Mouse (Mus musculus): ENCODE results near the gene Scgn. TPM values are rescaled to one million over a fixed set of nuclear protein-coding genes. Genes with fewer than 3 reads are reported as not detected.

The Scgn gene
- total RNA-seq, 2 experiments from 2014 or later, result 1.5 to 1.9 TPM

DNA sequence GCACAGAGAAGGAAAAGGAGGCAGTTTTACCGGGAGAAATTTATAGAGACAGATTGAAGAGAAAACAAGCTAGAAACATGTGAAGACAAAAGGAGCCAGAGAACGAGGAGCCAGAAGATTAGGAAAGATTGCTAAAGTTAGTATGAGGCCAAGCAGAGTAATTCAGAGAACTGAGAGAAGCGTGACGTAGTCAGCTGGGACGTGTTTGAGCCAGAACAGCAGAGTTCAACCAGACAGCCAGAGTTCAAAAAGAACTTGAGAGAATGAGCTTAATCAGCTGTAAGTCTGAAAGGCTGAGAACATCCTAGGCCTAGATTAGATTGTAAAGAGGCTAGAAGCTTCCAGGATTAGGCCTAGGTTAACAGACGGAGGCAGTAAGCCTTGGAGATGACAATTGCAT, 50.7 kb downstream of the Scgn start:
- no peak for DNase-seq (ENCODE audit: low spot score in 2 of 2)

DNA sequence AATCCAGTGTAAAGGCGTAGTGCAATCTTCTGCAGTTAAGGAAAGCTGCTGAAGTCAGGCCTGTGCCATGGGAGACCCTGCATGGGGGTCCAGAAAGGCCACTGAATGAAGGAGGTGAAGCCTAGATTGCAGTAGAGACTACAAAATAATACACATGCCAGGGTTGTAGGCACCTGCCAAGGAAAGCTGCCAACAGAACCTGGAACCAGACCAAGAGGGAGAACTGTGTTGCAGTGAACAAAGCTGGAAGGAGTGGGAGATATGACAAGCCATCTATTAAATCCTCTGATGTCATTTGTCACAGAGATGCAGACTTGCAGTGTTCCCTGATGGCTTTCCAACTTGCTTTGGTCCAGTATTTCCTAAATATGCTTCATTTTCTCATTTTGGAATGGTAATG, 52.3 kb downstream of the Scgn start:
- peak; percentile 15 to 26 for DNase-seq (ENCODE audit: low spot score in 2 of 2)

DNA sequence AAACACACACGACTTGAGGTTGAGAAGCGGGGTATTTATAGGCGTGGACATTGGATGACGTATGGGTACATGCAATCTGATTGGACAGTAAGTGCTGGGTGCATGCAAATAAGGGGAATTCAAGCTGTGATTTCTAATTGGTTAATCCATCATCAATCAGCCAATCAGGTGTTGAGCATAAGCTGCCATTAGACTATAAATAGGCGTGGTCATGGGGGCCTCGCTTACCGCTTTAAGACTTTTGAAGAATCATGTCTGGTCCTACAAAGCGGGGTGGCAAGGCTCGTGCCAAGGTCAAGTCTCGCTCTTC, 56.8 kb downstream of the Scgn start, which contains the start of gene Hist1h2aa:
Gene Hist1h2aa (plus strand): TSS at position 252 of the 310 bp plus-strand sequence.
- no peak for DNase-seq (ENCODE audit: low spot score in 2 of 2)

DNA sequence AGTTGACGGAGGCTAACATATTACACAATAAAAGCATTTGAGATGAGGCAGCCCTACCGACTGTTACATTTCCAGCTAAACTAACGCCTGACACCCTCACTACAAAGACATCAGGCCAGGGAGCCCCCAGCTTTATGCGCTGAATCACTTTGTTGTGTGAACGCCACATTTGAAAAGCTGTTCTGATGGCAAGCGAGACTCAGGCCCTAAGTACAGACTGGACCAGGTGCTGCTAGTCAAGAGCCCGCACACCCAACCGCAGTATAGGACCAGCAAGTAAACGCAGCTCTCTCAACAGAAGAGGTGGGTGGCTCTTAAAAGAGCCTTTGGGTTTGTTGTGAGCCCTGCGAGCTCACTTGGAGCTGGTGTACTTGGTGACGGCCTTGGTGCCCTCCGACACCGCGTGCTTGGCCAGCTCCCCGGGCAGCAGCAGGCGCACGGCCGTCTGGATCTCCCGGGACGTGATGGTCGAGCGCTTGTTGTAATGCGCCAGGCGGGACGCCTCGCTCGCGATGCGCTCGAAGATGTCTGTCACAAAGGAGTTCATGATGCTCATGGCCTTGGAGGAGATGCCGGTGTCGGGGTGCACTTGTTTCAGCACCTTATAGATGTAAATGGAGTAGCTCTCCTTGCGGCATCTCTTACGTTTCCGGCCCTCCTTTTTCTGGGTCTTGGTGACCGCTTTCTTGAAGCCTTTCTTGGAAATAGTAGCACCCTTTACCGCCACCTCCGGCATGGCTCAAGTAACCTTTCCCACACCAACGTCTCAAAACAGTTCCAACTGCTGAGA, 57.4 kb downstream of the Scgn start, which contains the start of gene Hist1h2ba:
Gene Hist1h2ba (minus strand): TSS at position 736 of the 790 bp plus-strand sequence.
- DNase-seq (ENCODE audit: low spot score in 2 of 2), result no peak

DNA sequence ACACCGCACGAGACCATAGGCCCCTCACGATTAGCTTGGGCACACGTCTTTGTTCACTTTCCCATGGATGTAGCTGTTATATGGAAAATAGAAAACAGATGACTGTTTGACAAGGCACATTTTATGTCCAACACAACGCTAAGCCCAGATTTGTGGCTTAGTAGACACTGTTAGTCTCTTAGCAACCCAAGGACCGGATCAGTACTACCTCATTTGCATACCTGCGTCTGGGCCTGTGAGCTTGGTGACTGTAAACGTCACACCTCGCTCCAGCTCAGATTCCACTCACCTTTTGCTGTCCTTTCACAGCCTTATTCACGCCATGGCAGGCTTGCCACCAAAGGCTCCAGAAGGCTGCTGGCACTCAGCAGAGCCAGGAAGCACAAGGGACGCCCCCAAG, 60.1 kb downstream of the Scgn start:
- DNase-seq (ENCODE audit: low spot score in 2 of 2), result no peak

DNA sequence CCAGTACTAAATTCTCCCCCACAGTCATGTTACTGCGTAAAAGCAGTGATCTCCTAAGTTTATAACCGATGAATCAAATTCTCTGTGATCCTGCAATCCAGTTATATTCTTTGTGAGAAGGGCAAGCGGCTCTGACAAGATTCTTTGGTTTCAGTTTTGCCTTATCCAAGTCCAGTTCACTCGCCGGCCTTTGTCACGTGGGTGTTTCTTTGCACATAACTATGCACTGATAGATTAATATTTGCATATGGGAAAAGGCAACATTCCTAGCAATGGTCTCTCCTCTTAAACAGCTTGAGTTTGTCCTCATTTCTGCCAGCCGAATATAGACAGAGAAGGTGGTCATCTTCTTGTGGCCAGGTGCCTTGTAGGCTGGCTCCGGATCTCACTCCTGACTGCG, 60.6 kb downstream of the Scgn start:
- no peak for DNase-seq (ENCODE audit: low spot score in 2 of 2)

DNA sequence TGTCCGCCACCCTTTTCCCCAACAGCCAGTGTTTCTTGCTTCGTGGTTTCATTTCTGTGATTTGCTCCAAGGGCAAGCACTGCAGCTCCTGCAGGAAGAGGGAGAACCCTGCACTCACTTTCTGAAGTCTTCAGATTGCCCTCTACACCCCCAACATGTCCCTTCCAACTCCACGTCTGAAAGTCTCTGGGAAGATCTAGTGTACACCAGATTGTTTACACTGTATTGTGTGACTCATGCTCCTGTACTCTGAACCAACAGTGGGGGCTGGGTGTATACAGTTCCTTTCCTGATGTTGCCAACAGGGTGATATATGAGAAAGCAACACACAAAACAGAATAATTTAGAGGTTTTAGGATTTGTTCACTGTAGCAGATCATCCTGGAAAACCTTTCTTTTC, 62.4 kb downstream of the Scgn start:
- DNase-seq (ENCODE audit: low spot score in 2 of 2), result no peak

DNA sequence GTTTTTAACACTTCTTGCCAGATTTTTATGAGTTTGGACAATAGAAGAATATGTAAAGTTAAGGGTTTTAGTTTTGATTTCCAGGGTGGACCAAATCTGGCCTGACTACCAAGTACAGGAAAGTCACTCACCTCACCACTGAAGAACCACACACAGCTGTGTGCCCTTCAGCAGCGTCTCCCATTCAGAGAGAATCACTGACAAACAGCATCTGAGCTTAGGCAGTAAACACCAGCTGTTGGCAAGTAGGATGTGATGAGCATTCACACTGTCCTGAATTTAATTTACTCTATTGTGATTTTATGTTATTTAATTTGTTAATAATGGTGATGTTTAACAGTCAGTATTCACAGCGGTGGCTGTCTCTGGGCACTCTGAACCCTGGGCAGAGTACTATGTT, 65.2 kb downstream of the Scgn start:
- DNase-seq (ENCODE audit: low spot score in 2 of 2), result no peak

DNA sequence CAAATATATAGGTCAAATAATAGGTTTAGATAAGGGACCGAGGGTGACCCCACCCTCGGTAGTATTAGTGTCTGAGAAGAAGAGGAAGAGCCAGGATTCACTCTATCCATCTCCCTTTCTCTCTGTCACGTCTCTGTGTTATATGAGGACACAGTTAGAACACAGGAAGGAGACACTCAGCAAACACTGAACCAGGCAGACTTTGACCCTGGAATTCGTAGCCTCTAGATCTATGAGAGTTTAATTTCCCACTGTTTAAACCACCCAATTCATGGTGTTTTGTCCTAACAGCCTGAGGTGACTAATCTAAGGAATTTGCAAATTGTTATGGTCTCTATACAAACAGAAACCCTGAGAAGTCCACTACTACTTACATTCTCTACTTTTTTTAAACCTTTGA, 73.3 kb downstream of the Scgn start:
- DNase-seq (ENCODE audit: low spot score in 2 of 2), result no peak

DNA sequence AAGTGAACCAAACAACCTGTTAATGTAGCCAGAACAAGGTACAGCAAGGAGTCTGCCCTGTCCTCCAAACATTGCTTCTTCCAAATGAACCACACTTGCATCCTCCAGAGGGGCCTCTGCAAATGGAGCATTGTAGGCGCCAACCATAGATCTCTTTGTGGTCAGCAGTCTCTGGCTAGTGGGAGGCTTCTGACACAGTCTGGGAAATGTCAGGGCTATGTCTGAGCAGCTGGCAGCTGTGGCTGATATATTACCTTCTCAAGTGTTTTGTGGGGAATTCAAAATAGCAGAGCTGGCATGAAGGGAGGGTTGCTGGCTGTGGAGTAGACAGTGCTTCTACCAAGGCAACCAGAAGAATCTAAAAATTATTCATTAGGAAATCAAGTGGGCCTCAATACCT, 74.9 kb downstream of the Scgn start:
- DNase-seq (ENCODE audit: low spot score in 2 of 2), result no peak

DNA sequence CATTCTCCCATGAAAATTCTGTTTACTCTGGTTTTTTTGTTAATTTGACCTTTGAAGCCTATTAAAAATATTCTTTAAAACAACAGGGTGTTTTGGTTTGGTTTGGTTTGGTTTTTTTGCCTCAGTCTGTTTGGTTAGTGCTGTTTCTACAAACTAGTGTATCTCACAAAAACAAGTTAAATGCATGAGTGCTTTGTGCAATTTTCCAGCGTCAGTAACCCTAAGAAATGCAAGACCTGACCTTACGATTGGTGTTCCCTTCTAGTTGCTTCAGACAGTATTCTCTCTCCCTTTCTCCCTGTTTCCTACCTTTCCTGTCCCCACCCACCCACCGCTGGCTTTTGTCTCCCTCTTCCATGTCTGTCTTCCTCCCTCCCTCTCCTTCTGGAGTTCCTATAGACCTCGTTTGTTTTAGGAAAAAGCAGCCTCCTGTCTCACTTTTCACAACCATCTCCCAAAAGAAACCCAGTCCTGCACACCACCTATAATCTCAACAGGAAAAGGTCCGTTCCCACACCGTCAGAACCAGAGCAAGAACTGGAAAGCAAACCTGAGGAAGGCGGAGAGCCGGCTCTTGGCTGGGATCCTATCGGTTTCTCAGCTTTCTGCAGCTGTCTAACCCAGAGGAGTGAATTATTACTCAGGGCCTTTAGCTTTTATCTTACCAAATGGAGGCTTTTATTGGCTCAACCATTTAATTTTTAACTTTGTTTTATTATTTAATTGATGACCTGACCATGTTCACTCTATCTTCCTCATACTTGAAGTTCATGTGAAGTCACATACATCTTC, 76.4 kb downstream of the Scgn start, which contains the start of gene Slc17a4:
Gene Slc17a4 (minus strand): TSS at position 634 of the 792 bp plus-strand sequence.
- no peak for DNase-seq (ENCODE audit: low spot score in 2 of 2)

DNA sequence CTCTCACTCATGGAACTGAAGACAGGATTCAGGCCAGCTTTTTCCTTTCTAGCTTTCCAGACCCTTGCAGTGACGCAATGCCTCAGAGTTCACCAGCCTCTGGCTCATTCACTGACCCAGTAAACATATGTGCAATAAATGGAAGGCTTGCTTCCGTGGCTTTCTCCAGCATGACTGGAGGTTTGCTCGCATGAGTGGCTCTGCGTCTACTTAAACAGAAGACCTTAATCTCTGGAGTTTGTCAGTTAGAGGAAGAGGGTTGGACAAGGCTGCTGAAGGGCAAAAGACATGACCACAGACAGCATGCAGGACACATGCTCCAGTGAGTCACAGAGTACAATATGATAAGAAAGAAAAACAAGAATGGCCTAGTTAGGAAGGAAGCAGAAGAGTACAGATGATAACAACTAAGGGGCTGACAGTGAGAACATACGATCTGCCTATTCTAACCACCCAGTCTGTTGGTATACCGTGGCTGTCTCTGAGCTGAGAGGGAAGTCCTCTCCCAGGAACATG, 77.2 kb downstream of the Scgn start:
- DNase-seq (ENCODE audit: low spot score in 2 of 2), result no peak

DNA sequence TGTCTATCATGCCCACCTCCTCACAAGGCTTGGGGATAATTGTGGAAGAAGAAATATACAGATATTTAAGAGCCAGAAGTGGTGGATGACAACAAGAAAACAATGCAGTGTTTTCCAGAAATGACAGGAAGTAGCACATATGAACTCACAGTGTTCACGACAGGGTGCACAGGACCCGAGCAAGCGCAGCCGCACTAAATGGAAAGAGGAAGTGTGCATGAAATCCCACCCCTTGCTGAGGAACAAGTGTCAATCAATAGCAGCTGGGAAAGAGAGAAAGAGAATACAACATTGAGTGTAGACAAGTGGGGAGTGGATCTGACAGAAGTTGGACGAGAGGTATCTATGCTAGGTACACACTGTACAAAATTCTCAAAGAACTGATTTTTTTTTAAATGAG, 79.7 kb downstream of the Scgn start:
- DNase-seq (ENCODE audit: low spot score in 2 of 2), result no peak

DNA sequence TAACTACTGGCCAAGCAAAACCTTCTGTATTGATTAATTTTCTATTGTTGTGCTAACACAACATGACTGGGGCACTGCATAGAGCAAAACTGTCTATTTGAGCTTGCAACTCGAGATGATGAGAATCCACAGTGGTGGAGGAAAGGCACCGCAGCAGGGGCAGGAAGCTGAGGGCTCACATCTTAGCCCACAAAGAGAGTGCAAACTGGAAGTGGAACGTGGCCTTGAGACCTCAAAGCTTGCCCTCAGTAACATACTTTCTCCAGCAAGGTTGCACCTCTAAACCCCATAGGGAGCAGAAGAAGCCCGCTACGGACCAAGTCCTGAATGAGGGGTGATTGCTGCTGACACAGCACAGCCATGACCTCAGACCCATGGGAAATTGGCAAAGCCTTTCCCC, 80.9 kb downstream of the Scgn start:
- no peak for DNase-seq (ENCODE audit: low spot score in 2 of 2)

DNA sequence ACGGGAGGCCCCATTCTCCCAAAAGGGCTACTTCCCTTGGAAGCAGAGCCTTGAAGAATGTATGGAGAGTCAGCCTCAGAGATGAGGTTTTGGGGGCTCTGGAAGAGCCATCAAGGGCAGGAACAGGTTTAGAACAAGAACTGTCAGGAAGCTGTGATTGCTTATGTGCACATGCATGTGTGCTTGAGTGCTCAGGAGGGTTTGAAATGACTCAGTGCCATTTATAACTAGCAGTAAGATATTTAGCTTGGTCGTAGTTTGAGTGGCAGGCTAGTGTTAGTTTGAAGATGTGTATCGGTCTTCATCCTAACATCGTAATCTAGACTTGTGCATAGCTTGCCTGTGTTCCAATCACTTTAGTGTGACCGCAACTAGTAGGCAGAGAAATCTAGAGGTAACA, 84.1 kb downstream of the Scgn start:
- no peak for DNase-seq (ENCODE audit: low spot score in 2 of 2)

Small RNA genes within 50 kb of the gene (microRNA-seq; reads per million reads assigned to microRNA genes)
- 0 reads per million in 2 experiments for gene Gm44344

Other genes starting within 250 kb of the Scgn start
- gene Hist1h3c, start 245.6 kb downstream of the Scgn start, total RNA-seq (2021), result 10 to 100 TPM; 11.9 to 12.2 TPM
- gene Hist1h2bb, start 244.5 kb downstream of the Scgn start, total RNA-seq (2021), result 10 to 100 TPM; 19.6 to 29.4 TPM
- 10 to 100 TPM; 27.5 to 46.6 TPM for gene Hist1h2ab, start 240.1 kb downstream of the Scgn start, total RNA-seq (2021)
- 10 to 100 TPM; 26.7 to 45.4 TPM for gene Hist1h3b, start 238.9 kb downstream of the Scgn start, total RNA-seq (2021)
- gene Hist1h4b, start 234.2 kb downstream of the Scgn start, total RNA-seq (2021), result 10 to 100 TPM; 57.3 to 79.4 TPM
- 10 to 100 TPM; 51.4 to 65.1 TPM for gene Hist1h4a, start 230.0 kb downstream of the Scgn start, total RNA-seq (2021)
- 10 to 100 TPM; 29.8 to 47.4 TPM for gene Hist1h3a, start 228.8 kb downstream of the Scgn start, total RNA-seq (2021)
- gene Hist1h1a, start 227.5 kb downstream of the Scgn start, total RNA-seq (2021), result 10 to 100 TPM; 22.8 to 32.9 TPM
- gene Trim38, start 221.3 kb downstream of the Scgn start, total RNA-seq (2021), result not detected
- gene Slc17a2, start 184.2 kb downstream of the Scgn start, total RNA-seq (2021), result under 1 TPM; 0.10 to 0.18 TPM
- not detected for gene Slc17a3, start 151.8 kb downstream of the Scgn start, total RNA-seq (2021)
- not detected for gene Slc17a1, start 123.5 kb downstream of the Scgn start, total RNA-seq (2021)
- gene Slc17a4, start 76.2 kb downstream of the Scgn start, total RNA-seq (2021), result not detected
- gene Hist1h2ba, start 57.1 kb downstream of the Scgn start, total RNA-seq (2021), result not detected
- gene Hist1h2aa, start 56.8 kb downstream of the Scgn start, total RNA-seq (2021), result not detected

All from layer of hippocampus, postnatal 14 days (tissue).